Mouse (Mus musculus) CH12.LX (cell line): Measurements from ENCODE around the gene Rsrp1.

Source experiments
- CTCF ChIP-seq, 2 experiments: IDR thresholded peaks in 1 of 2; conservative IDR thresholded peaks in 1 of 2; 2 replicates each; pipeline ENCODE4 v1.5.1; 2011 to 2012; ENCODE audit warnings: low read depth in 2 of 2, low read length in 2 of 2, improper control_type of control experiment in 1 of 2, inconsistent platforms in 1 of 2, mild to moderate bottlenecking in 1 of 2, moderate library complexity in 1 of 2
- E2F4 ChIP-seq: IDR thresholded peaks from 2 replicates; pipeline ENCODE4 v1.6.1; 2011; ENCODE audit warnings: low read depth, low read length, improper control_type of control experiment; ENCODE audit not compliant: insufficient replicate concordance
- EP300 ChIP-seq: IDR thresholded peaks from 2 replicates; pipeline ENCODE4 v1.6.1; 2011; ENCODE audit warnings: low read length, improper control_type of control experiment
- GABPA ChIP-seq: IDR thresholded peaks from 2 replicates; pipeline ENCODE4 v1.6.1; 2012; ENCODE audit warnings: low read depth, low read length, improper control_type of control experiment, inconsistent platforms; ENCODE audit not compliant: insufficient replicate concordance
- HCFC1 ChIP-seq: IDR thresholded peaks from 2 replicates; pipeline ENCODE4 v1.6.1; 2012; ENCODE audit warnings: low read depth, mild to moderate bottlenecking, inconsistent platforms, low read length, improper control_type of control experiment
- POLR2A ChIP-seq: IDR thresholded peaks from 2 replicates; pipeline ENCODE4 v1.6.1; 2011; ENCODE audit warnings: low read depth, mild to moderate bottlenecking, improper control_type of control experiment, low read length
- SMC3 ChIP-seq: IDR thresholded peaks from 2 replicates; pipeline ENCODE4 v1.6.1; 2011; ENCODE audit warnings: low read depth, low read length, improper control_type of control experiment
- USF2 ChIP-seq: conservative IDR thresholded peaks from 2 replicates; pipeline ENCODE4 v1.6.1; 2011; ENCODE audit warnings: low read depth, low read length, improper control_type of control experiment

DNA sequence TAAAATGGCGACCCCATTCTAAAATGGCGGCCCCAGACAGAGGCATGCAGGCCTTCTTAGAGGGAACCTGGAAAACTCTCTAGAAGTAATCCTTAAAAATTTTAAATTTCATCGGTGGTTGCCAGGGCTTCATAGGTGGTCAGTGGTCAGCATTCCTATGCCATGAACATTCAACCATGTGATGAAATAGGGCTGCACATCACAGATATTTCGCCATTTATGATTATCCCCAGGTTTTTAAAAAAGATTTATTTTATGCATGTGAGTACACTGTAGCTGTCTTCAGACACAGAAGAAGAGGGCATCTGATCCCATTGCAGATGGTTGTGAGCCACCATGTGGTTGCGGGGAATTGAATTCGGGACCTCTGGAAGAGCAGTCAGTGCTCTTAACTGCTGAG lies 2.8 kb upstream of the Rsrp1 start:
- no peak for TF ChIP-seq CTCF (conservative IDR thresholded peaks at IDR 0.05 in 1 of 2, IDR thresholded peaks at IDR 0.05 in 1 of 2; ENCODE audit: low read depth in 2 of 2, low read length in 2 of 2)
- TF ChIP-seq HCFC1: no peak
- TF ChIP-seq POLR2A: no peak
- TF ChIP-seq E2F4: no peak
- TF ChIP-seq EP300: no peak
- no peak for TF ChIP-seq GABPA
- no peak for TF ChIP-seq SMC3
- no peak for TF ChIP-seq USF2
